Mouse (Mus musculus): ENCODE data around the gene Gcnt2. TPM values are rescaled to one million over a fixed set of nuclear protein-coding genes. Genes with fewer than 3 reads are reported as not detected.

Gcnt2 gene
- polyA plus RNA-seq, 1 experiment = not detected

DNA sequence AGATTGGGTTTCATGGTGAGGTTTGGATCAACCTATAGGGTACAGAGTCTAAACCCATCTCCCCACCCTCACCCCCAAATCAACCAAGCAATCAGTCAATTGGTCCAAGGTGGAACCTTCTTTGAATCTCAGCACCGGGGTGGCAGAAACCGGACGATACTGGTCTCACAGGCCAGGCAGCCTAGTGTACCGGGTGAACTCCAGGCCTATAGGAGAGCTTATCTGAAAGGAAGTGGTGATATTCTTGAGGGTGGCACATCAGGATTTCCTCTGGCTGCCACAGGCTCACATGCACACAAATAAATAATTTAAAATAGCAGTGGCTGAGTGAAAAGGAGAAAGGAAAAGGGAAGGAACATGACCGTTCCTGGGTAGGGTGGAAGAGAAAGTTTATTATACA is 84.4 kb downstream of the Gcnt2 start:
- 81% methylated on average over 5 of the region's 5 CpGs for WGBS
- TF ChIP-seq POLR2A (IDR thresholded peaks at IDR 0.05; ENCODE audit: insufficient read depth, low read depth, low read length) = no peak
- TF ChIP-seq CTCF (IDR thresholded peaks at IDR 0.05; ENCODE audit: insufficient read depth, low read depth, low read length) = no peak
- Histone ChIP-seq H3K4me1 (ENCODE audit: control insufficient read depth, insufficient read depth, low read length) (no peaks in the 10 kb centered on the region), H3K27ac (ENCODE audit: insufficient read depth, low read depth, low read length) (no peak overlapping the region), H3K4me3 (ENCODE audit: insufficient read depth, low read depth, low read length) (no peak overlapping the region)

DNA sequence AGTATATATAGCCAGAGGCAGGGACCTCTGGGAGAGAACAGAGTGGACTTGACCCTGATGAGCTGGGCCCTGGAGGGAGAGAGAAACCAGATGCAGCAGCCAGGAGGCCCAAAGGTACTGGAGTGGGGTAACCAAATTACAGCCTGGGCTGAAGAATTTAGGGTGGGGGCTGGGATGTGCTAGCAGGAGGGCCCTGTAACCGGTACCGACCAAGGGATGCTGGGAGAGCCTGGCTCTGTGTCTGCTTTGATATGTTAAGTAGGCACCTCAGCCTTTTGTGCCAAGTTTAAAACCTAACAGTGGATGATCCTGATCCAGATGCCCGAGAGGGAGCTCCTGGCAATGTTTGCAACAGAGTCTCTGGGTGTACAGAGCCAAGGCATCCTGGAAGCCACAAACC is 84.8 kb downstream of the Gcnt2 start:
- H3K4me3 ChIP-seq (ENCODE audit: insufficient read depth, low read depth, low read length) = no peak overlapping the region
- no peak overlapping the region for H3K27ac ChIP-seq (ENCODE audit: insufficient read depth, low read depth, low read length)
- WGBS = 35% methylated on average over 3 of the region's 3 CpGs
- TF ChIP-seq POLR2A (IDR thresholded peaks at IDR 0.05; ENCODE audit: insufficient read depth, low read depth, low read length) (no peak), CTCF (IDR thresholded peaks at IDR 0.05; ENCODE audit: insufficient read depth, low read depth, low read length) (no peak)
- no peaks in the 10 kb centered on the region for H3K4me1 ChIP-seq (ENCODE audit: control insufficient read depth, insufficient read depth, low read length)

DNA sequence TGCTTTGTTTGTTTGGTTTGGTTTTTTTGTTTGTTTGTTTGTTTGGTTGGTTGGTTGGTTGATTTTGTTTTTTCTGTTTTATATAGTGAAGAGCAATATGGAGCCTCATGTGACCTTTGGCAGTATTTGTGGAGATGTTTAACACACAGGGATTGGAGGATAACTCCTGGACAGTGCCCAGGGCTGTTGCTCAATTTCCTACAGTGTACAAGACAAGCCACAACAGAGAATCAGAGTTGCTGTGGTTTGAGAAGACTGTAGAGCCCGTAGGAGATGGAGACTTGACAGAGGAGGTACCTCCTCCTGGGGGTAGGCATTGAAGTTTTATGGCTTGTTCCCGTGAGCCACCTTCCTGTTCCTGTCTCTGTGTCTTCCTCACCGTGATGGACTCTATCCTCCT is 87.0 kb downstream of the Gcnt2 start:
- Histone ChIP-seq H3K4me3 (ENCODE audit: insufficient read depth, low read depth, low read length) (no peak overlapping the region), H3K4me1 (ENCODE audit: control insufficient read depth, insufficient read depth, low read length) (no peaks in the 10 kb centered on the region), H3K27ac (ENCODE audit: insufficient read depth, low read depth, low read length) (no peak overlapping the region)
- WGBS = 80% methylated on average over 3 of the region's 3 CpGs
- TF ChIP-seq POLR2A (IDR thresholded peaks at IDR 0.05; ENCODE audit: insufficient read depth, low read depth, low read length) (no peak), CTCF (IDR thresholded peaks at IDR 0.05; ENCODE audit: insufficient read depth, low read depth, low read length) (no peak)

DNA sequence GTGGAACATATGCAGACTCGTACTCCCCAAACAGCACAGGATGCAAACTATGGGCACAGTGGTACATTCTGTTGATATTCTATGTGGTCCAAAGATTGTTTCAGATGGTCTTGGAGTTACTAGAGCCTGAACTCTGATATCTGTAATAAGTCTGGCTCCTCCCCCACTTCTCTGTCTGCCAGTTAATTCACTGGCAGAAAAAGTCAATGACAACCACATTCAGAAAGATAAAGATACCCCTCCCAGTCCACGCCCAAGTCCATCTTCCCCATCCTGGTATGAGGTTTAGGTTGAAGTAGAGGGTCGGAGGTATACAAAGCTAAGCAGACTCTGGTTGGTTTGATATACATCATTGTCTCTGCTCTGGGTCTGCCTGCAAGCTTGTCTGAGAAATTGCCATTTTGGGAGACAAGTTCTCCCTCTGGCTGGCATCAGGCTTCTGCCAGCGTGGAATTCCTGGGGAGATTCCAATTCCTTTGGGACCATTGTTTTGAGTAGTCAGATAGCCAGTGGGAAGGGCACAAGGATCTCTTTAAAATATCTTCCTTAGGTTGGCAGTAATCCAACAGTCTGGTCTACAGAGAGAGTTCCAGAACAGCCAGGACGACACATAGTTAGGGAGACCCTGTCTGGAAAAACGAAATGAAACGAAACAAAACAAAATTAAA is 88.1 kb downstream of the Gcnt2 start:
- 65% methylated on average over 7 of the region's 7 CpGs for WGBS
- H3K27ac ChIP-seq (ENCODE audit: insufficient read depth, low read depth, low read length) = no peak overlapping the region
- TF ChIP-seq POLR2A (IDR thresholded peaks at IDR 0.05; ENCODE audit: insufficient read depth, low read depth, low read length) = no peak
- TF ChIP-seq CTCF (IDR thresholded peaks at IDR 0.05; ENCODE audit: insufficient read depth, low read depth, low read length) = no peak
- no peaks in the 10 kb centered on the region for H3K4me1 ChIP-seq (ENCODE audit: control insufficient read depth, insufficient read depth, low read length)
- no peak overlapping the region for H3K4me3 ChIP-seq (ENCODE audit: insufficient read depth, low read depth, low read length)

DNA sequence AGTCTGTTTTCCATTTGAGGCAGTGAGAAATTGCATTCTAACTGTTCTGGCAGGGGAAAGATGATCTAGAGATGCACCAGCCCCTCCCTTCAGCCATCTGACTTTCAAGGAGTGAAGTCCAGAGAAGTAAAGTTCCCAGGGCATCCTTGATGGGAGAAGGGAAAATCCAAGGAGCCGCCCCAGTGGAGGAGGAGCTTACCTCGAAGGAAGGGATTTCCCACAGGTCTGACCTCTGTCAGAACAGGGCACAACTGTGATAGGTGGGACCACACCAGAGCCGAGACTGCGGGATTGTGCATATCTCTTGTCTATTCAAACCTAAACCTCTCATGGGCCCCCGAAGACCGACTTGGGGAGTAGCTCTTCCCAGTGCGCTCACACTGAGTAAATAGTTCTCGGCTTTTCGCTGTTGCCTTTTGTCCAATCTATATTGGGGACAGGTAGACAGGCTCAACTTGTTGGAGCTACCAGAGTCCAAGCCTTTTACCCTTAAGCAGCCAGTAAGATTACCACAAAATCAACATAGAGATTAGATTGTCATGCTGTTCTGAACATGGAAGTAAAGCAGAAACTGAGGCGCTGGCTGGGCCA is 91.9 kb downstream of the Gcnt2 start:
- Histone ChIP-seq H3K4me1 (ENCODE audit: control insufficient read depth, insufficient read depth, low read length) (no peaks in the 10 kb centered on the region), H3K4me3 (ENCODE audit: insufficient read depth, low read depth, low read length) (no peak overlapping the region), H3K27ac (ENCODE audit: insufficient read depth, low read depth, low read length) (no peak overlapping the region)
- no peak for TF ChIP-seq POLR2A (IDR thresholded peaks at IDR 0.05; ENCODE audit: insufficient read depth, low read depth, low read length)
- no peak for TF ChIP-seq CTCF (IDR thresholded peaks at IDR 0.05; ENCODE audit: insufficient read depth, low read depth, low read length)
- WGBS = 87% methylated on average over 10 of the region's 10 CpGs

DNA sequence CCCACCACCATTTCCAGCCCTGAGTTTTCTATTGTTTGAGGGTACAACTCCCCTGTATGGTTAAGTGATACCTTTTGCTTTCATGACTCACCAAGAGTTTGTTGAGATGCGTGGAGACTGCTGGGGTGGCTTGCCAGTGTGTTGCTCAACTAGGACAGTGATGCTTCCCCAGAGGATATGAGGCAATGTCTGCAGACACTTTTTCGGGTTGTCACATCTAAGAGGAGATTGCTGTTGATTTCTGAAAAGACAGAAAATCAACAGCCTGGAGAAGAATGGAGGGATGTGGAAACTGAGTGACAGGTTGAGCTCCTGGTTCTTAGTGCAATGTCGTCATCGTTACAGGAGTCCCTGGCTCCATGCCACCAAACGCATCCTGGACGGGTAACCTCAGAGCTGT is 93.7 kb downstream of the Gcnt2 start:
- 56% methylated on average over 6 of the region's 6 CpGs for WGBS
- TF ChIP-seq POLR2A (IDR thresholded peaks at IDR 0.05; ENCODE audit: insufficient read depth, low read depth, low read length) (no peak), CTCF (IDR thresholded peaks at IDR 0.05; ENCODE audit: insufficient read depth, low read depth, low read length) (no peak)
- Histone ChIP-seq H3K4me3 (ENCODE audit: insufficient read depth, low read depth, low read length) (no peak overlapping the region), H3K27ac (ENCODE audit: insufficient read depth, low read depth, low read length) (no peak overlapping the region), H3K4me1 (ENCODE audit: control insufficient read depth, insufficient read depth, low read length) (no peaks in the 10 kb centered on the region)

DNA sequence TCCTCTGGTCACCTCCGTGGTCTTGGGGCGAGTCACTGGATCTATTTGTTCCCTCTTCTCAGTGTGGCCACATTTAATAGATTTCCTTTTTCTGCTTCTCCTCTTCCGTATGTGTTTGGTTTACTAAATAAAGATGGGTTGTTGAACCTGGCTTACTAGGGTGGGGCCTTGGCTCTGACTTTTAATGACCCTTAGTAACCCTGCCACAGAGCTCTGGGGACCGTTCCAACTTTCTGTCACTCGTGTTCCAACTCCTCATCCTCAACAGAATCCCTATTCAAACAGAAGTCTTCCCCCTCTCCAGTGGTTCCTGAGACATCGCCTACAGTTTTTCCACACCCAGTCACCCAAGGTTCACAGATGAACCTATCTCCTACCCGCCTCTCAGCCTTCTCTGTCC is 96.2 kb downstream of the Gcnt2 start:
- Histone ChIP-seq H3K27ac (ENCODE audit: insufficient read depth, low read depth, low read length) (no peak overlapping the region), H3K4me3 (ENCODE audit: insufficient read depth, low read depth, low read length) (no peak overlapping the region), H3K4me1 (ENCODE audit: control insufficient read depth, insufficient read depth, low read length) (no peaks in the 10 kb centered on the region)
- WGBS = 76% methylated on average over 7 of the region's 7 CpGs
- TF ChIP-seq POLR2A (IDR thresholded peaks at IDR 0.05; ENCODE audit: insufficient read depth, low read depth, low read length) (no peak), CTCF (IDR thresholded peaks at IDR 0.05; ENCODE audit: insufficient read depth, low read depth, low read length) (no peak)

DNA sequence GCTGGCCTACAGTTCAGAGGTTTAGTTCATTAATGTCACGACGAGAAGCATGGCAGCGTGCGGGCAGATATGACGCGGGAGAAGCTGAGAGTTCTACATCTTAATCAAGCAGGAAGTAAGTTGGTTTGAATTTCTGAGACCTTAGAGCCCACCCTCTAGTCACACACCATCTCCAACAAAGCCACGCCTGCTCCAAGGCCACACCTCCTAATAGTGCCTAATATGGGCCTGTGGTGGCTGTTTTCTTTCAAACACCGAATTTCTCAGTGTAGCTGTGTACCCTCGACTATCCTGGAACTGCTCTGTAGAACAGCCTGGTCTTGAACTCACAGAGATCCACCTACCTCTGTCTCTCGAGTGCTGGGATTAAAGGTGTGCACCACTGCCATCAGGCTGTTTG is 108.1 kb downstream of the Gcnt2 start:
- no peaks in the 10 kb centered on the region for H3K4me1 ChIP-seq (ENCODE audit: control insufficient read depth, insufficient read depth, low read length)
- 93% methylated on average over 10 of the region's 10 CpGs for WGBS

DNA sequence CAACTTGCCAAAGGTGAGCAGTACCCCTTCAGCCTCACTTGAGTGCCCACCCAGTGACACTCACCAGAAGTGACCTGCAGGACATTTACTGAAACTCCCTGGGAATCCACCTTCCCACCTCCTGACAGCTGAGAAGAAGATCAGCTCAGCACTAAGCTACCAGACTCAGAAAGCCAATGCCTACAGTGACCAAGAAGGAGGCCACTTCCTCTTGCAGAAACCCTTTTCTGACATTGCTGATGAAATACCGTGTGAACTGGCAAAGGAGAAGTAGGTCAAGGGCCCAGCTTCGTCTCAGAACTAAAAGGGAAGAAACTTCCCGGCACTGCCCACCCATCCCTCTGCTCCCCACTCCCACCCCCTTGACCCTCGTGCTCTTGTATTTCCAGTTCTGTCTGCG is 109.0 kb downstream of the Gcnt2 start:
- Histone ChIP-seq H3K4me3 (ENCODE audit: insufficient read depth, low read depth, low read length) (no peak overlapping the region), H3K27ac (ENCODE audit: insufficient read depth, low read depth, low read length) (no peak overlapping the region), H3K4me1 (ENCODE audit: control insufficient read depth, insufficient read depth, low read length) (no peaks in the 10 kb centered on the region)
- WGBS = 66% methylated on average over 5 of the region's 5 CpGs
- TF ChIP-seq POLR2A (IDR thresholded peaks at IDR 0.05; ENCODE audit: insufficient read depth, low read depth, low read length) (no peak), CTCF (IDR thresholded peaks at IDR 0.05; ENCODE audit: insufficient read depth, low read depth, low read length) (no peak)

More for the DNA sequence above, 108.1 kb downstream of the Gcnt2 start:
- H3K27ac ChIP-seq (ENCODE audit: insufficient read depth, low read depth, low read length) = no peak overlapping the region
- TF ChIP-seq CTCF (IDR thresholded peaks at IDR 0.05; ENCODE audit: insufficient read depth, low read depth, low read length) (no peak), POLR2A (IDR thresholded peaks at IDR 0.05; ENCODE audit: insufficient read depth, low read depth, low read length) (no peak)
- no peak overlapping the region for H3K4me3 ChIP-seq (ENCODE audit: insufficient read depth, low read depth, low read length)

Measured in olfactory bulb, adult 2 months (tissue).